Mouse (Mus musculus): ENCODE measurements around the gene Arel1. TPM values are rescaled to one million over a fixed set of nuclear protein-coding genes. Genes with fewer than 3 reads are reported as not detected.

Arel1 gene
- total RNA-seq, 2 experiments from 2014 or later: 40.4 to 46.7 TPM

DNA sequence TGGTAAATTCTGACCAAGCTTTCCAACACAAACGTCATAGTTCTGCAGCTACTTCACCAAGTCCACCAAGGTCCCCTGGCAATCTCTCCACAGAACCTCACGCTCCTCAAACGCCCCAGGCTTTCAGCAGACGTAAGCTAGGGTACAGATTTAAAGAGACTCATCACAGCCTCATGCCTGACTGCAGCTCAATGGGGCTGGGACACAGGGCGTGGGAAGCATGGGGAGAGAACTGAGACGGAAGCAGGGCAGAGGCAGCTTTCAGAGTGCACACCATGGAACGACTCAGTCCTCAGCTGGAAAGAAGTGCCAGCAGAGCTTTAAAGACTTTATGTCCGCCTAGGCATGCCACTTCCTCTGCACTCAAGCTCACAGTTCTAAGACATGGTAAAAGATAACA, 19.2 kb downstream of the Arel1 start:
- intact Hi-C loops (cut with DNase I): no loop called here
- no peak for DNase-seq

DNA sequence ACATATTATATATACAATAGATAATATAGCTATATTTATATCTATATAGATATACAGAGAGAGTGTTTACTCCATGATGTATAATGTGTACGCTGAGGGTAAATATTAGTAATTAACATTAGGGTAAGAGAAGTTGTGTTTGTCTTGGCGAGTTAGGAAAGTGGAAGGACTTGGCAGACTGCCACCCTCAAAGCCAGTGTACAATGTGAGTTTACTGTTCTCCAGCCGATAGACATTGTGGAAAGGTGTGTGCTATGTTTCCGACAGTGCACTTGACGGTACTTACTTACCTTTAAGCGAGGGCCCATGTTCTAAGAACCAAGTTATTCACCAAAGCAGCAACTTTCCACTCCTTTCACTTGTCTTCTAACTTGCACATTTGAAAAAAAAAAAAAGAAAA, 19.9 kb downstream of the Arel1 start:
- intact Hi-C loops (cut with DNase I): no loop called here
- DNase-seq: no peak

DNA sequence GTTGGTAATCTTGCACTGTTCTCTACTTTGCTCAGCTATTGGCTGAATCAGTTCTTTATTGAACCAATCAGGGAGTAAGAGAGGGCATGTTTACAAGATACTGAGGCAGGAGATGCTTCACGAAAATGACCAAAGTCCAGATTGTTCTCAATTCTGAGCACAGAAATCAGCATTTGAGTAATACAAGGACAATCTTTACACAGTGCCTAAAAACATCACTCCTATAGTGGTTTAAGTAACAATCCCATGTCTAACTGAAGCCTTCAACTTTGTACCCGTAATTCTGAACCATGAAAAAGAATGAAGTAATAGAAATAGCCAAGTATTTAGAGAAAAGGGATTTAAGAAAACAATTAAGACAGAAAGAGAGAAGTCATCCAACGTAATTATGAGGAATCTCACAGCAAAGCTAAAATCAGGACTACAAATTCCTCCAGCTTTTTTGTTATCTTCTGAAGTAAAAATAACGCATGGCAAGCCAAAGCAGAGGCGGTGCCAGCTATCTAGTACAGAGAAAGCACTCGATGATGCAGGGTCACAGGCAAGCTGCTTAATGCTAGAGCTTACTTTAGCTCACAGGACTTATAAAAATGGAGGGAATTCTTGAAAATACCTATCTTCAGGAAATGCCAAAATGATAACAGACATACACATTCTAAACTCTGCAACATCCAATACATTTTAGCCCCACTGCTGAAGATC, 22.0 kb downstream of the Arel1 start:
- no peak for DNase-seq
- intact Hi-C loops (cut with DNase I): no loop called here

DNA sequence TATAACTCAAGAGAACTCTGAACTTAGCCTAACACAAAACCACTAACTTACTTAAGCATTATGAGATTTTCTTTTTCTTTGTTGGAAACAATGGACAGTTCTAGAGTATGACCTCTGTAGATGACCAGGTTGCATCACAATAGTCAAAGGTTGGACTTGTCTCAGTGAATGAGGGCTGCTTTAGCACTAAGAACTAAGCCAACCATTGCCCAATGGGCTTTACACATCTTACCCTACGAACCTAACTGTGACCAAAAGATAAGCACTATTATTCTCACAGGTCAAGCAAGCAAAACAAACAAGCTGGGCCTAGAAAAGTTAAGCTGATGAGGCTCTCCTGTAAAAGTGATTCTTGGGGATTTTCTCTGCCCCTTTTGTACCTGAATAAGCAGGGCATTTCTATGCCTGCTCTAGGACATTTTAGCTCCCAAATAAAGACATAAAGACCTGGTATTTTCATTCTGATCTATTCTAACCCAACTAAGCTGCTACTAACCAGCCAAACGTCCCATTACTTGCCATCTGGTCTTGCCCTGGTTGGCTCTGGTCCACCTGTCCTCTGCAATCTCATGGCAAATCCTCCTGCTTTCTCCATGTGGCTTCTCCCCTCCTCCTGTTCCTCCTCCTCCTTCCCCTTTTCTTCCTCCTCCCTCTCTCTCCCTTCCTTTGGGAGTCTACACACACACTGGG, 22.7 kb downstream of the Arel1 start:
- DNase-seq: no peak
- intact Hi-C loops (cut with DNase I): no loop called here

- intact Hi-C loops (cut with DNase I): no loop called here
Observed at GRCm38 (mm10) chr12:84944813-84945553, 25.7 kb downstream of the Arel1 start.

GRCm38 (mm10) chr12:84944150-84944812, 26.4 kb downstream of the Arel1 start:
- intact Hi-C loops (cut with DNase I): no loop called here
- DNase-seq: no peak

More at GRCm38 (mm10) chr12:84944813-84945553, 25.7 kb downstream of the Arel1 start:
- DNase-seq: no peak

GRCm38 (mm10) chr12:84943006-84943952, 27.4 kb downstream of the Arel1 start:
- peak in 1 of 2 experiments; percentile 57 for DNase-seq
- intact Hi-C loops (cut with DNase I): no loop called here

DNA sequence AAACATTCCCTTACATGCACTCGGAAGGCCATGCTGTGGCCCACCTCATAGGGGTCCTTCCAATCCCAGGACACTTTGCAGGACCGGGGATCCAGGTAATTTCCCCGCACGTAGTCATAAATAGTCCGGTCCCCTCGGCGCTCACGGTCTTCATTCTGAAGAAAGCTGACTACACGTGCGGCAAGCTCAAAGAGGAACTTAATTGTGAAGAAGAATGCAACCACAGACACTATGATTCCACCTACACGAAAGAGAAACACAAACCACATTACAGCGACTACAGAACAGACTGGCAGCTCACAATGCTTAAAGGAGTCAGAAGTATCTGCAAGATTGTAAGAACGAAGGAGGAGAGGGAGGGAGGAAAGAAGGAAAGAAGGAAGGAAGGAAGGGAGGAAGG, 29.0 kb downstream of the Arel1 start:
- DNase-seq: no peak
- intact Hi-C loops (cut with DNase I): no loop called here

DNA sequence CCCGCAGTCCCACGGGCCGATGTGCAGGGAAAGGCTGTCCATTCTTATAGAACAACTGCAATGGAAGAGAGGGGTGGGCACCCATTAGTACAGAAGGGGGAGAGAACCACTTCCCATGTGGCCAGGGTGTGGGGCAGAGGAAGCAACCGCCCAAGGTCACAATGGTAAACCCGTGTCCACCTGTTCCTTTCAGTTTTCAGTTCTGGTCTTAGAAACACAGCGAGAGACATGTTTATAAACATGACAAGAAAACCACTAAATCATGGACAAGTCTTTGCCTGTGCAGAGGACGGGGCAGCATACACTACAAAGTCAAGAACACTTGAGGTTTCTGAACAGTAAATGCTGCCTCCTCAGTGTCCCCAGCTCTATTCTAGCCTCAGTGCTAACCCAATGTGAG, 30.4 kb downstream of the Arel1 start:
- intact Hi-C loops (cut with DNase I): no loop called here
- no peak for DNase-seq

- DNase-seq: no peak
- intact Hi-C loops (cut with DNase I): no loop called here
Observed at GRCm38 (mm10) chr12:84939117-84939516, 31.6 kb downstream of the Arel1 start.

- intact Hi-C loops (cut with DNase I): no loop called here
- no peak for DNase-seq
Observed at GRCm38 (mm10) chr12:84935343-84935742, 35.4 kb downstream of the Arel1 start.

- intact Hi-C loops (cut with DNase I): no loop called here
- no peak for DNase-seq
Observed at GRCm38 (mm10) chr12:84932210-84932609, 38.5 kb downstream of the Arel1 start.

GRCm38 (mm10) chr12:84926542-84926941, 44.2 kb downstream of the Arel1 start:
- intact Hi-C loops (cut with DNase I): no loop called here
- no peak for DNase-seq

- intact Hi-C loops (cut with DNase I): no loop called here
- no peak for DNase-seq
Observed at GRCm38 (mm10) chr12:84924324-84924723, 46.4 kb downstream of the Arel1 start.

DNA sequence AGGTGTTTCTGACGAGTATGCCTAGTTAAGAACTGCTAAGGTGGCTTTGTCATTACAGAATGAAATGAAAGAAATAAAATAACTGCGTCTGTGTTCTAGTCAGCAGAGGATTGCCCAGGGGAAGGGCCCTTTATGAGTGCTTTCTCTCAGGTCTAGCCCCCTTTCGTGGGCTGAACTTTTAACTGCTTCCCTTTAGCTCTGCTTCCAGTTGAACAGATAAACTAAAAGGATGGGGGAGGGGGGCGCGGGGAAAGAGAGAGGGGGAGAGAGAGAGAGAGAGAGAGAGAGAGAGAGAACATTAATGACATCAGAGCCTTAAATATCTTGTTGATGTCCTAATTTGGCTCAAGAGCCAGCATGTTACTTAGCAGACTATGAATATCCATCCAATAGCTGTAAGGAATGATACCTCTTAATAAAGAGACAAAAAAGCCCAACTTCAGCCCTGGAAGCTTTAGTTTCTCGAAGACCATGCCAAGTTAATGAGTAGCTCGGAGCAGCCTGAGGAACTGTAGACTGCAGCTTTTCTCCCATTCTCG, 48.8 kb downstream of the Arel1 start:
- no peak for DNase-seq
- intact Hi-C loops (cut with DNase I): no loop called here

- intact Hi-C loops (cut with DNase I): no loop called here
- no peak for DNase-seq
Observed at GRCm38 (mm10) chr12:84918809-84919208, 51.9 kb downstream of the Arel1 start.

- intact Hi-C loops (cut with DNase I): no loop called here
- no peak for DNase-seq
Observed at GRCm38 (mm10) chr12:84917799-84918198, 52.9 kb downstream of the Arel1 start.

DNA sequence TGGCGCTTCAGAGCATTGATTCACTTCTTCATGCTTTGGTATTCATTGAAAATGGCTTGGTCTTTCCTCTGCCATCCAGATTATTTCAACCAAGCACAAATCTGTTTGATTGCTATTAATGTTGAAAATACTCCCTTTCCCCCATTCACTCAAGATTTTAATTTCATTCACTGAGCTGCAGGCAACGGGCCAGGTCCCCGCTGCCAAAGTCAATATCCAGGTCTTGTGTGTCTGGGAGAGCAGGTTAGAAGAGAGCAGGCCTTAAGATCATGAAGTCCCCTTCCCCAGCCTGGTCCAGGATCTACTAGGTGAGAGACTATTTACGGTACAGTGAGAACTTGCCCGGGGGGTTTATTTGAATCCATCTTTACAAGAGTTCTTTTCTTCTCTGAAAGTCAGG, 55.7 kb downstream of the Arel1 start:
- no peak for DNase-seq
- intact Hi-C loops (cut with DNase I): no loop called here

DNA sequence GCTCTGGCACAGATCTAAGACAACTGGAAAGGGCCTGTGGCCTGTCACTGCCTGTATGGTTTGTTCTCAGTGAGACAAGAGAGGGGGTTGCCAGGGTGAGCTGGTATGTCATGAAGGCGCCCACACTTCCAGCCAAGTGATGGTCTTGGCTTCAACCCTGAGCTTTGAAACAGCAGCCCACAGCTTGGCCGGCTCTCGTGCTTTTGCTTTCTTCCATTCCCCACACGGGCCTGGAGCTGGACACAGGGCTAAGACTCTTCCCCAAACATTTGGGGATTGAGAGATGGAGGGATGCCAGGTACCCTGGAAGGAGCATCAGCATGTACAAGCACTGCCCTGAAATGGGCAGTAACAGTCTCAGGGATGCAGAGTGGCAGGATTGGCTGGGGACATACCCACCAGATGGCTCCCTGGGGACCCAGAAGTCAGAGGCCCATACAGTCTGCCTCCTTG, 58.0 kb downstream of the Arel1 start:
- intact Hi-C loops (cut with DNase I): no loop called here
- DNase-seq: no peak

DNA sequence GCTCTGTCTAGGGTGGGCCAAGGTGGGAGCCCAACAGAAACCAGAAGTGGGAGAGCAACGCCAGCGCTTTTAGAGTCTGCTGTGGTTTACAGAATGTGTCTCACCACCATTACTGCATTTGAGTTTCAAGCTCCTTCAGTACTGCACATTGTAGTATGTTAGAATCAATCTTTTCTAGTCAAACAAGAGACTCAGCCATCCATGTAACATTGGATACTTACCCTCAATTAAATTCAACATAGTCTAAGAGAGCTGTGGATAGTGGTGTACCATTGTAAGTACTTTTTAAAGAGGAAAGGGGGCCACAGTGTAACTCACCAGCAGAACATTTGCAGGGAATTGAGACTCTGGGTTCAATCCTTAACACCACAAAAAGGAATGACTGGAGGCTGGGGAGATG, 59.1 kb downstream of the Arel1 start:
- intact Hi-C loops (cut with DNase I): no loop called here
- DNase-seq: no peak

Data from heart, postnatal 36 days (tissue).